Mouse (Mus musculus) midbrain, embryonic 13.5 days (tissue): ENCODE measurements at regions not wholly inside any gene's neighbourhood (a gene's known extent, or its start where the extent isn't known, plus 50 kb on each side); places are given as distances from the start of the nearest gene placed in this dataset.

ENCODE experiments used
- ATAC-seq: fragments of 200-750 bp; cut with Nextera tagmentation; 2 replicates; pipeline ENCODE4 v1.8.0; 2017; ENCODE audit warnings: mild to moderate bottlenecking, moderate TSS enrichment, moderate library complexity
- H3K27ac ChIP-seq: fragments of 300-500 bp; sonication (generic); 2 replicates; pipeline ENCODE4 v1.5.1; 2015; ENCODE audit warnings: inconsistent platforms, mild to moderate bottlenecking, moderate library complexity
- H3K27me3 ChIP-seq: fragments of 300-500 bp; sonication (generic); 2 replicates; pipeline ENCODE4 v1.6.1; 2015; ENCODE audit warnings: mild to moderate bottlenecking, inconsistent platforms
- H3K36me3 ChIP-seq: fragments of 300-500 bp; sonication (generic); 2 replicates; pipeline ENCODE4 v1.6.1; 2015; ENCODE audit warnings: mild to moderate bottlenecking, inconsistent platforms
- H3K4me1 ChIP-seq: fragments of 300-500 bp; sonication (generic); replicated peaks from 2 replicates; pipeline ENCODE4 v1.6.1; 2015; ENCODE audit warnings: inconsistent platforms
- H3K4me2 ChIP-seq: fragments of 300-500 bp; sonication (generic); replicated peaks from 2 replicates; pipeline ENCODE4 v1.6.1; 2015; ENCODE audit warnings: moderate library complexity, mild to moderate bottlenecking, inconsistent platforms
- H3K4me3 ChIP-seq: fragments of 300-500 bp; sonication (generic); replicated peaks from 2 replicates; pipeline ENCODE4 v1.5.1; 2015; ENCODE audit warnings: mild to moderate bottlenecking, inconsistent platforms
- H3K9ac ChIP-seq: fragments of 300-500 bp; sonication (generic); replicated peaks from 2 replicates; pipeline ENCODE4 v1.6.1; 2015; ENCODE audit warnings: mild to moderate bottlenecking, inconsistent platforms
- H3K9me3 ChIP-seq: fragments of 300-500 bp; sonication (generic); 2 replicates; pipeline ENCODE4 v1.6.1; 2016; ENCODE audit warnings: mild to moderate bottlenecking, inconsistent platforms
- WGBS: fragments of 180-500 bp; shearing (Covaris S2); methylation state at CpG from one replicate; pipeline ENCODE4 v1.1.7; 2015; 5-methylcytosine and 5-hydroxymethylcytosine counted together

DNA sequence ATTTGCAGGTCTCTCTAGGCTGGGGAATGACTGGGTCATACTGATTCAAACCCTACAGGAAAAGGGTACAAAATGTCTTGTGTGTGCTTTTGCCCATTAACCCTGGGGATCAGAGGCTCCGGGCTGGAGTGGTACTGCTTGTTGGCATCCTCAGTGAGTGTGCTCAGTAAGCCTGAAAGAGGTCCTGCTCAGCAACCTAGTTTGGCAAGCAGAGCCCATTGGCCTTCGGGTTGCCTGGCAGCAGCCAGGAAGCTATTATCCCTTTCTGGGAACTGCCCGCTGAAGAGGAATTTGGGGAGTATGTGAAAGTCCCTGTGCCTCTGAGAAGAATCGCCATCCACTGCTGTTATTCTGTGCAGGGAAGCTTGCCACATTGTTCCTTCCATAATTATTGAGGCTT lies 117.1 kb downstream of the Amer3 start:
- peak; percentile 69 for ATAC-seq
- Histone ChIP-seq H3K4me3 (no peak overlapping the region), H3K4me2 (no peak overlapping the region), H3K27me3 (no peaks in the 10 kb centered on the region), H3K4me1 (no peaks in the 10 kb centered on the region; the same call in 1 of the 2 replicates), H3K9me3 (no peaks in the 10 kb centered on the region), H3K36me3 (no peaks in the 10 kb centered on the region), H3K9ac (no peak overlapping the region), H3K27ac (no peak overlapping the region)
- WGBS = 66% methylated on average over 4 of the region's 4 CpGs

DNA sequence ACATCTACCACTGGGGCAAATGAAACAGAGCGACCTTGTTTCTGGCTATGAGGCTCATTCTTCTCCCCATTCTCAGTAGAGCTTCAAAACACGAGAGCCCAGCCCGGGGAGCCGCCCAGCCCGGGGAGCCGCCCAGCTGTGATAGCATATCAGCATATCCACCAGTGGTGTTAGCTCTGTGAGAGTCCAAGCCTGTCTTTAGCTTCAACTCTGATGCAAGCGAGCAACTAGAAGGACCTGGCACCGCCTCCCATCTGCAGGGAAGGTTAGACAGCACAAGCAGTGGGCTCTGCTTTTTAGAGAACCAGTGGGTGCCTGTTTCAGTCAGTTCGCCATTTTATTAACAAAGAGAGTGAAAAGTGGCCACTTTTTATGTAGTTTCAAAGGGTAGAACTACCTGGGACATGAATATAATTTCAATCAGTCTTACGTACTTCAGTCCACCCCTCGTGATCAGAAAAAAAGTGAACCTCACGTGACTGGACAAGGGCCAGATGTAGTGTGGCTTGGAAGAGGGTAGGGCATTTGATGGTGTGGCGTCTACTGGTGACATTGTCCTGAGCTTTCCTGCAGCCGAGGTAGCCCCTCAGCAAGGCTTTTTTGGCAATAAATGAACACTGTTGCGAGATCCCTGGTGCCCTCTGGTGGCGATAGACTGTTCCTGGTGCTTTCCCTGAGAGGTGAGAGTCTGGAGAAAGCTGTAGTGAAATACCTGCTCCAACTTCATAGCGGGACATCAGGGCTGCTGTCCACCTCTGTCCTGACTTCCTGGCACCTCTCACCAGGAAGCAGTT lies 121.0 kb downstream of the Amer3 start:
- H3K27me3 ChIP-seq = no peaks in the 10 kb centered on the region
- no peak overlapping the region for H3K27ac ChIP-seq
- no peak overlapping the region for H3K4me3 ChIP-seq
- no peaks in the 10 kb centered on the region for H3K9me3 ChIP-seq
- no peak overlapping the region for H3K9ac ChIP-seq
- H3K4me1 ChIP-seq = no peaks in the 10 kb centered on the region; the same call in 1 of the 2 replicates
- H3K4me2 ChIP-seq = no peak overlapping the region
- WGBS = 51% methylated on average over 17 of the region's 17 CpGs
- peak; percentile 53 for ATAC-seq
- no peaks in the 10 kb centered on the region for H3K36me3 ChIP-seq

DNA sequence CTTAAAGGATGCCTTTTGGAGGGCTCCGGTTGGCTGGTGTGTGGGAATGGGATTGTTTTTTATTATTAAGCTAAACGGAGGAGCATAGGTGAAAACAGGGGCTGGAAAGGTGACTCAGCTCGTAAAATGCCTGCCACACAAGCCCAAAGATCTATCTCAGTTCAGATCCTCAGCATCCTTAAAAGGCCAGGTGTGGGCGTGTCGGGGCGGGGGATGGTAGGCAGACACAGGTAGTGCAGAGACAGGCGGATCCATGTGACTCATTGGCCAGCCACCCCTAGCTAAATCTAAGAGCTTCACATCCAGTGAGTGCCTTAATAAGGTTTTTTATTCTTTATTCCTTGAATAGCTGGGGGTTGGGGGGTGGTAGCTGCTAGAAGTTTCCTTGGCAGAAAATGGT lies 122.0 kb downstream of the Amer3 start:
- WGBS = 80% methylated on average over 7 of the region's 7 CpGs
- Histone ChIP-seq H3K27ac (no peak overlapping the region), H3K9me3 (no peaks in the 10 kb centered on the region), H3K27me3 (no peaks in the 10 kb centered on the region), H3K4me3 (no peak overlapping the region), H3K4me2 (no peak overlapping the region), H3K9ac (no peak overlapping the region), H3K36me3 (no peaks in the 10 kb centered on the region), H3K4me1 (no peaks in the 10 kb centered on the region; the same call in 1 of the 2 replicates)
- no peak for ATAC-seq

DNA sequence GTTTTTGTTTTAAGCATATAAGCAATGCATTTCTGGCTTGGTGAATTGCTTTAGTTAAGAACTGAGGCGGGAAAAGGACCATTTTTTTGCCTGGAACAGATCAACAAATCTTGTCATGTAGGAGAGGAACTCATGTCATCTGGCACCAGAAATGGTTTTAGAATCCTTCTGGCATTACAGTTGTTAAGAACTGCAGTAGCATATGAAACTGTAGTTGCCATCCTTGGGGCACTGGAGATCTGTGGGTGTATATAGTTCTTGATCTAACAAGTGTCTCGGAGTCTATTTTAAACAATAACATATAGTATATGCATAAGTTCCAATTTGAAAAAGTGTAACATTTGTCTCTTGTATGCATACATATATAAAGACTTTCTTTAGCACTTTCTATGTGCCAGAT lies 129.6 kb downstream of the Amer3 start:
- Histone ChIP-seq H3K4me1 (no peaks in the 10 kb centered on the region), H3K9me3 (no peaks in the 10 kb centered on the region), H3K27ac (no peak overlapping the region), H3K4me2 (no peak overlapping the region), H3K4me3 (no peak overlapping the region), H3K27me3 (no peaks in the 10 kb centered on the region), H3K36me3 (no peaks in the 10 kb centered on the region), H3K9ac (no peak overlapping the region)
- ATAC-seq = no peak
- 92% methylated on average over 2 of the region's 2 CpGs for WGBS

DNA sequence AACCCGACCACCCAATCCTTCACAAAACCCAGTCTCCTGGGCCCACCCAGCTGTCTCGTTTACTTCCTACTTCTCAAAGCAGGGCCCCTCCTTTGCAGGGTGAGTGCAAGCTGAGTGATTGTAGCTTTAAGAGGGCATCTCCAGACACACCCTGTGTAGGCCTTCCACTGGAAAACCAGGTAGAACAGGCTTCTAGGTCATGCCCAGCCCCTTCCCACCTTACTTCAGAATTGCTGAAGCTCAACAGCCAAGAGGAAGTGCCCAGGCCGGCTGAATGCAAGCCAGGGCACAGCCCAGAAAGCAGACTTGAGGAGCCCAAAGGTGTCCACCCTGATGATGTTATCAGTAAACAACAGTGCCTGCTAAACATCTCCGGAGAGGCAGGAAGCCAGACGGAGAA lies 120.2 kb downstream of the Fam168b start:
- no peaks in the 10 kb centered on the region for H3K9me3 ChIP-seq
- H3K4me2 ChIP-seq = no peak overlapping the region
- H3K27me3 ChIP-seq = no peaks in the 10 kb centered on the region
- no peaks in the 10 kb centered on the region for H3K4me1 ChIP-seq
- no peak overlapping the region for H3K27ac ChIP-seq
- 86% methylated on average over 5 of the region's 5 CpGs for WGBS
- H3K4me3 ChIP-seq = no peak overlapping the region
- no peak for ATAC-seq
- H3K9ac ChIP-seq = no peak overlapping the region
- no peaks in the 10 kb centered on the region for H3K36me3 ChIP-seq

DNA sequence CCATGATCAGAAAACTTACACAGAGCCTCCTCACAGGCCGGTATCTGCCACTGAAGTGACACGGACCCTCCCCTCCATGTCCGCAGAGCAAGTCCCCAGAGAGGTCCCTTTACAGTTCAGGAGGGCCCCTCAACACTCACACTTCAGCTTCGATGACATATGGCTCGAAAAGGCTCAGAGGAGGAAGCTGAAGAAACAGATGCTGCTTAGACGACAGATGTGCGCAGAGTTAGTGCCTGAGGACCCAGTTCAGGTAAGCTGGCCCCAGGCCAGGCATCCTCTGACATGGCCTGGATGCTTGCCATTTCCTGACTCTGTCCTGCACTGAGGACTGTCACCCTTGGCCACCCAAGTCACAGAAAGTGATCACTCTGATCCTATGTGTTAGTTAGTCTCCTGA lies 110.7 kb downstream of the Fam168b start:
- Histone ChIP-seq H3K27me3 (no peaks in the 10 kb centered on the region), H3K9ac (no peak overlapping the region), H3K27ac (no peak overlapping the region), H3K36me3 (no peaks in the 10 kb centered on the region), H3K4me3 (no peak overlapping the region), H3K4me1 (no peaks in the 10 kb centered on the region), H3K4me2 (no peak overlapping the region), H3K9me3 (no peaks in the 10 kb centered on the region)
- 87% methylated on average over 7 of the region's 7 CpGs for WGBS
- no peak for ATAC-seq

DNA sequence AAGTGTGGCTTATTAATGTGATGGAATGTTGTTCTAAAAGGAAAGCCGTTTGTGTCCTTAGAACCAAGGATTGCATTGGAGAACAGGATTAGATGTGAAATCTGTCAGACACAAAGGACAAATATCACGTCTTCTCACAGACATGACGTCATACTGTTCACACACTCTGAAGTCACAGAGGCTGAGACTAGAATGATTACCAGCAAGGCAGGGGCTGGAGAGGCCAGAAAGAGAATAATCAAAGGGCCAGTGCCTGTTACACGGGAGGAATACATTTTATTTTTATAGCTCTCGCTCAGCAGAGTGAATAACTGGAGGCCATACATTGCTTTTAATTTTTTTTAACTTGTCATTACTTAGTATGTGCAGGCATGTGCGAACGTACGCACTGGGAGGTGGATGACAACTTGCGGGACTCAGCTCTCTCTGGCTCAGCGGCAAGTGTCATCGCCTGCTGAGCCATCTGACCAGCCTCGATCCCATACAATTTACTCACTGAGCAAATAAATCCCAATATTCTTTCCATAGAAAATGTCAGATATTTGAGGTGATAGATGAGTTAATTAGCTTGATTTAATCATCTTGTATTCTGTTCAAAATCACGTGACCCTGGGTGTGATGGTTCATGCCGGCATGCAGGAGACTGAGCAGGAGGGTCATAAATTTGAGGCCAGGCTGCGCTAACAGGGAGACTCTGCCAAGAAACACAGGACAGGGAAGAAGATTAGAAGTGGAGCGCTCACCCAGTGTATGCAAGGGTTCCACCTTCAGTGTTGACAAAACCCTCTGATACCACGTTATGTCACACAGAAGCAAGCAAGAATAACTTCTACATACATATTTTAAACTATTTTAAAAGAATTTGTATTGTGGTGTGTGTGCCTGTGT lies 109.6 kb downstream of the Fam168b start:
- Histone ChIP-seq H3K4me3 (no peak overlapping the region), H3K9ac (no peak overlapping the region), H3K4me2 (no peak overlapping the region), H3K27ac (no peak overlapping the region), H3K4me1 (no peaks in the 10 kb centered on the region), H3K27me3 (no peaks in the 10 kb centered on the region), H3K9me3 (no peaks in the 10 kb centered on the region), H3K36me3 (no peaks in the 10 kb centered on the region)
- no peak for ATAC-seq
- 81% methylated on average over 17 of the region's 17 CpGs for WGBS

DNA sequence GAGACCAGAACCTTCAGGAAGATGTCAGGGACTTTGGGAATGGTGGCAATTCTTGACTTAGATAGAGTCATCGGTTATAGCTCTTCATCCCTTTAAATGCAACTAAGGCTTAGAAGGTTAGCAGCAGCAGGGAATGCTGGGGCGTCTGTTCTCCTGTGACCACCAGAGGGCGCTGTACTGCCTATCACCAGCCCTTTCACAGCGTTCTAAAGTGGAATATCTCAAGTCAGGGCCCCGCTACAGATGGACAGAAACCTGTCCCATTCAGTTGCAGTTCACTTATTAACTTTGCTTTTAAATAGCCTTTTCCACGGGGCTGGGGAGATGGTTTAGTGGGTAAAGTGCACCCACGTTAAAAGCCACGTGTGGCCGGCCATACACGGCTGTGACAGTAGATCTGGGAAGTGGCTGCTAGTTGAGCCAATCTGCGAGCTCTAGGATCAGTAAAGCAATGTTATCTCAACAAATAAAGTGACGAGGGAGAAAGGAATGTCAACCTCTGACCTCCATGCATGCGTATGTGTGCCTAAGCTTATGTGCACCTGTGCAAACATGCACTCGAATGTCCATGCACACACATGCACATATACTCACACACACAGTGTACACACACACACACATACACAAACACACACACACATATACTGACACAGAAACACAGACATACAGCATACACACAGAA lies 104.3 kb downstream of the Fam168b start:
- Histone ChIP-seq H3K4me3 (no peak overlapping the region), H3K36me3 (no peaks in the 10 kb centered on the region), H3K27me3 (no peaks in the 10 kb centered on the region), H3K9ac (no peak overlapping the region), H3K27ac (no peak overlapping the region), H3K4me1 (no peaks in the 10 kb centered on the region), H3K4me2 (no peak overlapping the region), H3K9me3 (no peaks in the 10 kb centered on the region)
- no peak for ATAC-seq
- WGBS = 56% methylated on average over 14 of the region's 14 CpGs

DNA sequence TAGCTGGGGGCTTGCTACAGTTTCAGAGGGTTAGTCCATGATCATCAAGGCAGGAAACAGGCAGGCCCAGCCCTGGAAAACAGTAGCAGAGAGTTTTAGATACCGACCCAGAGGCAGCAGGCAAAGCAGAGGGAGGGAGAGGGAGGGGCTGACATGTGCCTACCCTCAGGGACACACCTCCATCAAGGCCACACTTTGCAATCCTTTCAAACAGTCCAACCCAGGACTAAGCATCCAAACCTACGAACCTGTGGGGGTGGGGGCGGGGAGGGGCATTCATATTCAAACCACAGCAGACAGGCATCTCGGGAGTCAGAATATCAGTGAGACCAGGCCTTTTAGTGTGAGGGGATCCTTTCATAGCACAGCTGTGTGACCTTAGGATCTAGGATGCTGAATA lies 103.2 kb downstream of the Fam168b start:
- no peak overlapping the region for H3K27ac ChIP-seq
- no peak for ATAC-seq
- no peaks in the 10 kb centered on the region for H3K36me3 ChIP-seq
- H3K27me3 ChIP-seq = no peaks in the 10 kb centered on the region
- H3K9me3 ChIP-seq = no peaks in the 10 kb centered on the region
- WGBS = 68% methylated on average over 4 of the region's 4 CpGs
- no peak overlapping the region for H3K9ac ChIP-seq
- no peak overlapping the region for H3K4me3 ChIP-seq
- H3K4me1 ChIP-seq = no peaks in the 10 kb centered on the region
- no peak overlapping the region for H3K4me2 ChIP-seq

DNA sequence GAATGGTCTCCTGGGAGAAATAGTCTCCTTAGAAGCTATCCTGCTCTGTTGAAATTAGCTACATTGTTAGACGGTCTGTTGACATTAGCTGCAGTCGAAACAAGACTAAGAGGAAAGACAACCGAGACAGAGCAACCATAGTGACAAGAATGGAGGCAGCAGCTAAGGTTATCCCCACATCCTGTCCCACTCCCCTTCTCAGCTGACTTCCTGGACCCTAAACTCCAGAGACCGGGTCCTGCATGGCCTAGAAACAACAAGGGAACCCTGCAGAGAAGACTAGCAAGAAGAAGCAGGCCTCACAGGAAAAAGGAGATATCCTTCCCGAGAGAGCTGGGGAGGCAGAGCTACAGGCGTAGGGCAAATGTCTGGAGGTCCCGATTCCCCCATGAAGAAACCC lies 102.0 kb downstream of the Fam168b start:
- ATAC-seq = no peak
- WGBS = 66% methylated on average over 7 of the region's 7 CpGs

DNA sequence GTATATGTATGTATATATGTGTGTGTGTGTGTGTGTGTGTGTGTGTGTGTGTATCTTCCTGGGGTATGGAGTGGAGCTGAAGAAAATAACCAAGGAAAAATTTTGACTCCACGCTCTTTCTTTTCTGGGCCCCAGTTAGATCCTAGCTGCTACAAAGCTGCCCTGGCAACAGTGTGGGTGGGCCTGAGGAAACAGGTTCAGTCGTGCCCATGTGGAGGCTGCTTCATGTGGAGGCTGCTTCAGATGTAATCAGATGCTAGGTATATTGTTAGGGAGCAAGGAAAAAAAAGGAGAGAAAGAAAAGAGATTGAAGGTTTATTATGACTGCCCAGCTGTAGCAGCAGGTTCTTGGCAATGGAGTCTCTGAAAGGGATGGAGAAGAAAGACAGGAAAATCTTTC lies 100.6 kb downstream of the Fam168b start:
- no peak for ATAC-seq
- 56% methylated on average over 2 of the region's 2 CpGs for WGBS

More for the DNA sequence above, 102.0 kb downstream of the Fam168b start:
- Histone ChIP-seq H3K4me1 (no peaks in the 10 kb centered on the region), H3K27me3 (no peaks in the 10 kb centered on the region), H3K4me2 (no peak overlapping the region), H3K27ac (no peak overlapping the region), H3K4me3 (no peak overlapping the region), H3K9ac (no peak overlapping the region), H3K36me3 (no peaks in the 10 kb centered on the region), H3K9me3 (no peaks in the 10 kb centered on the region)

DNA sequence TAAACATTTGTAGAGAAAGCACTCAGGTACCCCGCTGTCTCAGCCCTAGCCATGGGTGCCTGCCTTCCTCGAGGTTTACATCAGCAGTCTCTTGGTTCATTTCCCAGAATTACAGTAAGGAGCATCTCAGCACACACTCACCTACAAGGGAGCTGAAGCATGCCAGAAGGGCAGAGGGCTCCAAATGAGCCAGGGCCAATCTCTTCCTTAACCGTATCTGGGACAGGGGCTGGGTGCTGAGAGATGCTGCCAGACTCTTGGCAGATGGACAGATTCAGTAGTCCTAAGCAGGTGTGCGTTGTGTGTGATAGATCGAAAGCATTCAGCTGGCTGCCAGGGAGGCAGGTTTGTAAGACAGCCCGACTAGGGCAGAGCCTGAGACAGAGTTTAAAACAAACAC lies 97.0 kb downstream of the Fam168b start:
- ATAC-seq = no peak
- H3K4me2 ChIP-seq = no peak overlapping the region
- H3K9ac ChIP-seq = no peak overlapping the region
- no peaks in the 10 kb centered on the region for H3K36me3 ChIP-seq
- no peaks in the 10 kb centered on the region for H3K9me3 ChIP-seq
- no peak overlapping the region for H3K27ac ChIP-seq
- H3K4me3 ChIP-seq = no peak overlapping the region
- peaks cover 15% of the 10 kb centered on the region for H3K4me1 ChIP-seq
- peaks cover 30% of the 10 kb centered on the region for H3K27me3 ChIP-seq
- 85% methylated on average over 6 of the region's 6 CpGs for WGBS

More for the DNA sequence above, 100.6 kb downstream of the Fam168b start:
- Histone ChIP-seq H3K9ac (no peak overlapping the region), H3K9me3 (no peaks in the 10 kb centered on the region), H3K36me3 (no peaks in the 10 kb centered on the region), H3K27ac (no peak overlapping the region), H3K4me3 (no peak overlapping the region), H3K4me2 (no peak overlapping the region), H3K27me3 (no peaks in the 10 kb centered on the region), H3K4me1 (no peaks in the 10 kb centered on the region)
